Mouse (Mus musculus) forebrain, embryonic 16.5 days (tissue): Measurements from ENCODE around the gene Lpo. TPM values are rescaled to one million over a fixed set of nuclear protein-coding genes. Genes with fewer than 3 reads are reported as not detected.

Experiments used
- ATAC-seq: fragments of 200-750 bp; cut with Nextera tagmentation; 2 replicates; pipeline ENCODE4 v1.8.0; 2017; ENCODE audit warnings: mild to moderate bottlenecking, moderate library complexity
- H3K27ac ChIP-seq: fragments of 300-500 bp; sonication (generic); 2 replicates; pipeline ENCODE4 v1.5.1; 2014; ENCODE audit warnings: low read length, control low read depth
- H3K27me3 ChIP-seq: fragments of 300-500 bp; sonication (generic); replicated peaks from 2 replicates; pipeline ENCODE4 v1.6.1; 2014; ENCODE audit warnings: low read length; ENCODE audit not compliant: control insufficient read depth, insufficient read depth
- H3K36me3 ChIP-seq: fragments of 300-500 bp; sonication (generic); 2 replicates; pipeline ENCODE4 v1.6.1; 2014; ENCODE audit not compliant: control insufficient read depth, insufficient read depth
- H3K4me1 ChIP-seq: fragments of 300-500 bp; sonication (generic); replicated peaks from 2 replicates; pipeline ENCODE4 v1.6.1; 2014; ENCODE audit warnings: low read length; ENCODE audit not compliant: control insufficient read depth, insufficient read depth
- H3K4me2 ChIP-seq: fragments of 300-500 bp; sonication (generic); 2 replicates; pipeline ENCODE4 v1.6.1; 2014; ENCODE audit warnings: mild to moderate bottlenecking, low read length, control low read depth
- H3K4me3 ChIP-seq: fragments of 300-500 bp; sonication (generic); replicated peaks from 2 replicates; pipeline ENCODE4 v1.5.1; 2014; ENCODE audit warnings: mild to moderate bottlenecking, low read length, control low read depth
- H3K9ac ChIP-seq: fragments of 300-500 bp; sonication (generic); replicated peaks from 2 replicates; pipeline ENCODE4 v1.6.1; 2014; ENCODE audit warnings: low read depth, low read length, control low read depth
- H3K9me3 ChIP-seq: fragments of 300-500 bp; sonication (generic); 2 replicates; pipeline ENCODE4 v1.6.1; 2016; ENCODE audit warnings: low read length; ENCODE audit not compliant: control insufficient read depth
- WGBS: fragments of 180-500 bp; shearing (Covaris S2); extraction: QIAGEN DNeasy Blood & Tissue Kit; methylation state at CpG from one replicate; pipeline ENCODE4 v1.1.7; 2014; 5-methylcytosine and 5-hydroxymethylcytosine counted together
- polyA plus RNA-seq: library from polyadenylated mRNA; unstranded; fragments of >200 nt; fragmentation: Nextera tagmentation; extraction: Ambion mirVana; gene quantifications from 2 replicates; pipeline ENCODE4 v1.2.1, GENCODE M21; 2015

The Lpo gene
- polyA plus RNA-seq, 1 experiment from 2014 or later: 0.48 TPM

- peaks cover 11% of the 10 kb centered on the region for H3K4me1 ChIP-seq
- peak within 1 kb of the TSS; percentile 53 for H3K4me3 ChIP-seq
- no peaks in the 10 kb centered on the region for H3K9me3 ChIP-seq
- WGBS: 4% methylated on average over 40 of the region's 40 CpGs
- H3K27ac ChIP-seq: peak within 1 kb of the TSS; percentile 66
- no peaks in the 10 kb centered on the region for H3K27me3 ChIP-seq
- peak within 1 kb of the TSS; percentile 62 for H3K4me2 ChIP-seq
- ATAC-seq: peak; percentile 99
- H3K9ac ChIP-seq: peak within 1 kb of the TSS; percentile 58
- H3K36me3 ChIP-seq: no peaks in the 10 kb centered on the region
Measured at GRCm38 (mm10) chr11:87852690-87853596, 24.9 kb upstream of the Lpo start, which contains the start of gene Mks1. Gene Mks1 (plus strand): TSS chr11:87853215.

GRCm38 (mm10) chr11:87847884-87848283 is 19.8 kb upstream of the Lpo start:
- WGBS: 62% methylated on average over 6 of the region's 6 CpGs

DNA sequence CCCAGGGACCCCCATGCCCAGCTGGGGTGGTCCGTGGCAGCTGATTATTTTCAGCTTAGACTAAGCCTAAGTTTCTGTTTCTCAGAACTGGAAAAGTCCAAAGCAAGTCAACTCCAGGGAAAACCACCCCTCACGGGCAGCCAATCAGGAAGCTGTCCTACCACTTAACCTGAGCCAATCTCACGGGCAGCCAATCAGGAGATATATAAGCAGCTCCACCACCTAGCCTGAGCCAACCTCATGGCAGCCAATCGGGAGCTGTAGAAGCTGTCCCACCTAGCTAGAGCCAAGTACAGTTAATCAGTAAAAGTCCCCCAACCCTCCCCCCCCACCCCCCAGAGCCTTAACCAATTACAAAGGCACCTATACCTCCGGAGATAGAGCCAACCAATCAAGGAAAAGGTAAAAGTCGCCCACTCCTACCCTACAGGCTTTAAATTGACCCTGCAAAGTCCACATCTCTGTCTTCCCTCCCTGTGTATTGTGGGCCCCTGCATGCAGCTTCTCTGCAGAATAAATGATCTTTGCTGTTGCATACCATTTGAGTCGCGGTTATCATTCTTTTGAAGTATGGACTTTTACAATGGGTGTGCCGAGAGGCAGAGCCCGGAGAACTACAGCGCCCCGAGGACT is 19.0 kb upstream of the Lpo start:
- WGBS: 86% methylated on average over 12 of the region's 12 CpGs
- no peaks in the 10 kb centered on the region for H3K4me1 ChIP-seq
- H3K4me3 ChIP-seq: no peak overlapping the region
- no peak for ATAC-seq
- H3K4me2 ChIP-seq: no peak overlapping the region
- H3K27ac ChIP-seq: no peak overlapping the region
- H3K27me3 ChIP-seq: no peaks in the 10 kb centered on the region
- H3K9ac ChIP-seq: no peak overlapping the region
- H3K9me3 ChIP-seq: no peaks in the 10 kb centered on the region
- no peaks in the 10 kb centered on the region for H3K36me3 ChIP-seq

More at GRCm38 (mm10) chr11:87847884-87848283, 19.8 kb upstream of the Lpo start:
- Histone ChIP-seq H3K27ac (no peak overlapping the region), H3K4me1 (peaks cover 4% of the 10 kb centered on the region; the same call in 1 of the 2 replicates), H3K4me2 (no peak overlapping the region), H3K9ac (no peak overlapping the region), H3K36me3 (no peaks in the 10 kb centered on the region), H3K27me3 (no peaks in the 10 kb centered on the region), H3K4me3 (no peak overlapping the region), H3K9me3 (no peaks in the 10 kb centered on the region)
- ATAC-seq: no peak

DNA sequence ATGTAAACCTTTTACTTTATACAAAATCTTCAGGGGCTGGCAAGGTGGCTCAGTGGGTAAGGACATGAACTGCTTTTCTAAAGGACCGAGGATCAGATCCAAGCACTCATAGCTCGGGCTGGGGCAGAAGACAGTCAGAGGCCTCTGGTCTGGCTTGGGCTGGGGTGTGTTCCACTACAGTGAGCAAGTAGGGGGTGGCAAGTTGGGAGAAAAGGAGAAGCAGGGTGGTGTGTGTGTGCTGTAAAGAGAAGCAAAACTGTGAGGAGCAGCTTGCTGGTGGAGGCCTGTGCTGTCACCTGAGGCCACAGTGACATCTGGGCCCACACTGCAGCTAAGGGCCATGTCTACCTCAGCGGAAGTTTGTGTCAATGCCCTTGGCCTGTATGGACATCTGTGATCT is 13.3 kb upstream of the Lpo start:
- ATAC-seq: no peak
- Histone ChIP-seq H3K9me3 (no peaks in the 10 kb centered on the region), H3K36me3 (no peaks in the 10 kb centered on the region), H3K4me3 (no peak overlapping the region), H3K27ac (no peak overlapping the region), H3K27me3 (no peaks in the 10 kb centered on the region), H3K4me1 (no peaks in the 10 kb centered on the region), H3K4me2 (no peak overlapping the region), H3K9ac (no peak overlapping the region)
- WGBS: 87% methylated on average over 3 of the region's 3 CpGs

- Histone ChIP-seq H3K9me3 (no peaks in the 10 kb centered on the region), H3K4me1 (no peaks in the 10 kb centered on the region), H3K27ac (no peak overlapping the region), H3K27me3 (no peaks in the 10 kb centered on the region), H3K36me3 (no peaks in the 10 kb centered on the region), H3K9ac (no peak overlapping the region), H3K4me3 (no peak overlapping the region), H3K4me2 (no peak overlapping the region)
- WGBS: 73% methylated on average over 8 of the region's 8 CpGs
- ATAC-seq: no peak
Measured at GRCm38 (mm10) chr11:87840676-87841075, 12.6 kb upstream of the Lpo start.

- Histone ChIP-seq H3K27ac (no peak overlapping the region), H3K9ac (no peak overlapping the region), H3K4me3 (no peak overlapping the region), H3K36me3 (no peaks in the 10 kb centered on the region), H3K27me3 (no peaks in the 10 kb centered on the region), H3K4me1 (peaks cover 10% of the 10 kb centered on the region), H3K4me2 (no peak overlapping the region), H3K9me3 (no peaks in the 10 kb centered on the region)
- no peak for ATAC-seq
- WGBS: 46% methylated on average over 5 of the region's 5 CpGs
Measured at GRCm38 (mm10) chr11:87821502-87821901, 6.6 kb downstream of the Lpo start.

GRCm38 (mm10) chr11:87817443-87817773 is 10.7 kb downstream of the Lpo start:
- WGBS: 29% methylated on average over 4 of the region's 4 CpGs
- H3K4me3 ChIP-seq: peak overlapping the region; percentile 48
- no peaks in the 10 kb centered on the region for H3K9me3 ChIP-seq
- peak overlapping the region; percentile 81 for H3K4me2 ChIP-seq
- H3K36me3 ChIP-seq: no peaks in the 10 kb centered on the region
- H3K9ac ChIP-seq: peak overlapping the region; percentile 61
- H3K4me1 ChIP-seq: peaks cover 10% of the 10 kb centered on the region
- H3K27me3 ChIP-seq: no peaks in the 10 kb centered on the region
- no peak overlapping the region for H3K27ac ChIP-seq
- peak; percentile 26; the same call in 1 of the 2 replicates for ATAC-seq

DNA sequence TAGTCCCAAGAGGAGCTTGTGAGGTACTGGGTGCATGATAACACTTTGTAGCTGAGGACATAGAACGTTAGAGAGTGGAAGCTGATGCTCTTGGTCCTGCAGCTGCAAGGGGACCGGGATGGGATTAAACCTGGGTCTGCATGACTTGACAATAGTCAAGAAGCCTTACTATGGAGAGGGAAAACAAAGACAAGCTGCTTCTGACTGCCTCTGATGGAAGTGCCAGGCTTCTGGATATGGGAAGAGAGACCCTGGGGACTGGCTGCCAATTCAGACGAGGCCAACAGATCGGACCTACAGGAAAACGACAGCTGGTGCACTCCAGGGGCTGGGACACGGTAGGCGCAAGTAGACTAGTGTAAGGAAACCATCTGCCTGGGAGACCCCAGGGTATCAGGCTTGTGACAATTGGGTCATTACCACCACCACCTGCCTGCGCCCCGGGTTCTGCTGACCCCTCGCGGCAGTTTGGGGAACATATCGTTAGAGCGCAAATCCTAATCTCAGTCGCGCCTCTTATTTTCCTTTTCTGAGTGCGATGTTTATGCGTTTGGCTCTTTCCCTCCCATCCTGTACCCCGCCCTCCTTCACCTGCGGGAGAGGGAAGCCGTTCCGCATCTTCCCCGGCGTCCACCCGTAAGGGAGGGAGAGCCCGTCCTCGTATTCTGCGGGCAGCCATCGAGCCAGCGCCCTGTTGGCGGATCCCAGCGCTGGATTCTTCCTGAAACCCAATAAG is 11.2 kb downstream of the Lpo start:
- Histone ChIP-seq H3K27me3 (no peaks in the 10 kb centered on the region), H3K4me1 (peaks cover 10% of the 10 kb centered on the region), H3K27ac (no peak overlapping the region), H3K9ac (peak overlapping the region; percentile 61), H3K36me3 (no peaks in the 10 kb centered on the region), H3K4me2 (peak overlapping the region; percentile 81), H3K4me3 (peak overlapping the region; percentile 48), H3K9me3 (no peaks in the 10 kb centered on the region)
- WGBS: 3% methylated on average over 31 of the region's 31 CpGs
- ATAC-seq: peak; percentile 90

DNA sequence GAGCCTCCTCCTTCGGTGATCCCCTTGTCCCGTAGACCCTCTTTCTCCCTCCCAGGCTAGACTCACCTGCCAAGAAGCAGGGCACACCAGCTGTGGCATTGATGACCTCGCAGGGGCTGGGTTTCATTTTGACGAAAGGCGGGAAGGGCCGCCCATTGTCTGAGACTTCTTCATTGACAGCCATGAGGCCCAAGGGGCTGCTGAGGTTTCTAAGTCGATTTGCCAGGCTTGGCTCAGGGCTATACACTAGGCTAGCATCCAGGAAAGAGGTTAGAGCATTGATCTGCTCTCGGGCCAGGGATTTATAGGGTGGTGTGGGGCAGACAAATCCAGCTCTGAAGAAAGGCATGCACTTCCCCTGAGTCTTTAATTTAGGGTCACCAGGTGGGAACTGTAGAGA is 13.3 kb downstream of the Lpo start:
- ATAC-seq: no peak
- Histone ChIP-seq H3K9ac (no peak overlapping the region), H3K4me1 (peaks cover 10% of the 10 kb centered on the region), H3K9me3 (no peaks in the 10 kb centered on the region), H3K4me2 (no peak overlapping the region), H3K4me3 (no peak overlapping the region), H3K27me3 (no peaks in the 10 kb centered on the region), H3K27ac (no peak overlapping the region), H3K36me3 (no peaks in the 10 kb centered on the region)
- WGBS: 60% methylated on average over 8 of the region's 8 CpGs
